Mouse (Mus musculus): Measurements from ENCODE around the gene Inpp5a.

Gene Inpp5a

GRCm38 (mm10) chr7:139450186-139450998 is 61.5 kb downstream of the Inpp5a start:
- DNase-seq, result no peak

GRCm38 (mm10) chr7:139451711-139452110 is 62.8 kb downstream of the Inpp5a start:
- DNase-seq, result peak in 1 of 2 experiments; percentile 61

- DNase-seq, result no peak
These were observed 63.3 kb downstream of the Inpp5a start for GRCm38 (mm10) chr7:139452199-139452598.

GRCm38 (mm10) chr7:139453198-139453597 is 64.3 kb downstream of the Inpp5a start:
- no peak for DNase-seq

GRCm38 (mm10) chr7:139454285-139454684 is 65.4 kb downstream of the Inpp5a start:
- DNase-seq, result no peak

GRCm38 (mm10) chr7:139456759-139457158 is 67.8 kb downstream of the Inpp5a start:
- DNase-seq, result peak in 1 of 2 experiments; percentile 51

GRCm38 (mm10) chr7:139461344-139461743 is 72.4 kb downstream of the Inpp5a start:
- DNase-seq, result no peak

GRCm38 (mm10) chr7:139462142-139462541 is 73.2 kb downstream of the Inpp5a start:
- no peak for DNase-seq

- no peak for DNase-seq
These were observed 76.6 kb downstream of the Inpp5a start for GRCm38 (mm10) chr7:139465538-139465937.

GRCm38 (mm10) chr7:139466484-139467176 is 77.7 kb downstream of the Inpp5a start:
- DNase-seq, result no peak

- peak; percentile 34 to 40 for DNase-seq
These were observed 78.4 kb downstream of the Inpp5a start for GRCm38 (mm10) chr7:139467177-139467895.

- peak; percentile 77 to 78 for DNase-seq
These were observed 79.0 kb downstream of the Inpp5a start for GRCm38 (mm10) chr7:139467896-139468279.

- DNase-seq, result peak in 1 of 2 experiments; percentile 48
These were observed 79.5 kb downstream of the Inpp5a start for GRCm38 (mm10) chr7:139468440-139468839.

GRCm38 (mm10) chr7:139469457-139469856 is 80.5 kb downstream of the Inpp5a start:
- DNase-seq, result peak in 1 of 2 experiments; percentile 50

GRCm38 (mm10) chr7:139470481-139470880 is 81.6 kb downstream of the Inpp5a start:
- no peak for DNase-seq

- no peak for DNase-seq
These were observed 83.1 kb downstream of the Inpp5a start for GRCm38 (mm10) chr7:139472052-139472451.

GRCm38 (mm10) chr7:139472865-139473549 is 84.1 kb downstream of the Inpp5a start:
- DNase-seq, result peak; percentile 85 to 88

- peak; percentile 65 to 73 for DNase-seq
These were observed 87.0 kb downstream of the Inpp5a start for GRCm38 (mm10) chr7:139475896-139476295.

- DNase-seq, result no peak
These were observed 87.8 kb downstream of the Inpp5a start for GRCm38 (mm10) chr7:139476700-139477099.

GRCm38 (mm10) chr7:139477748-139478147 is 88.8 kb downstream of the Inpp5a start:
- no peak for DNase-seq

- no peak for DNase-seq
These were observed 90.2 kb downstream of the Inpp5a start for GRCm38 (mm10) chr7:139479077-139479476.

- no peak for DNase-seq
These were observed 90.7 kb downstream of the Inpp5a start for GRCm38 (mm10) chr7:139479626-139480025.
